Mouse (Mus musculus): ENCODE results near the gene Fam19a1.

- TF ChIP-seq EP300 (optimal IDR thresholded peaks at IDR 0.05) (no peak), CTCF (IDR thresholded peaks at IDR 0.05; ENCODE audit: low read depth) (no peak)
Measured at GRCm38 (mm10) chr6:96071567-96071966, 41.4 kb upstream of the Fam19a1 start.
